Comparison of ENCODE assay signal across 8 mouse cellular contexts in genomic region chr13:22007121-22007510, GRCm38 (mm10). TPM values are rescaled to one million over a fixed set of nuclear protein-coding genes. Genes with fewer than 3 reads are reported as not detected.
A peak's percentile ranks its signal among the peaks of the same experiment; 100 is the strongest.
DNase-seq lines count a peak whose midpoint lies in the region; ATAC-seq and TF ChIP-seq lines count a peak whose summit lies in the region.

No protein-coding gene starts in this region.

- H3K4me1 ChIP-seq in kidney, embryonic 16.5 days (ENCODE audit: insufficient read depth, low read length) = peaks cover 14% of the 10 kb centered on the region
- H3K4me1 ChIP-seq in embryonic facial prominence, embryonic 13.5 days = peaks cover 18% of the 10 kb centered on the region
- peaks cover 10% of the 10 kb centered on the region; the same call in 1 of the 2 replicates for H3K4me1 ChIP-seq in intestine, embryonic 15.5 days (replicated peaks)

- H3K27me3 ChIP-seq in kidney, embryonic 16.5 days (ENCODE audit: insufficient read depth, low read length) = peaks cover 96% of the 10 kb centered on the region
- peaks cover 96% of the 10 kb centered on the region for H3K27me3 ChIP-seq in embryonic facial prominence, embryonic 13.5 days
- H3K27me3 ChIP-seq in intestine, embryonic 15.5 days (replicated peaks) = peaks cover 80% of the 10 kb centered on the region
- peaks cover 22% of the 10 kb centered on the region for H3K27me3 ChIP-seq in myocyte (ENCODE audit: control insufficient read depth, insufficient read depth, insufficient read length)

- no peak for ATAC-seq in kidney, embryonic 16.5 days (ENCODE audit: low FRiP score, low TSS enrichment)
- ATAC-seq in embryonic facial prominence, embryonic 13.5 days (ENCODE audit: insufficient number of reproducible peaks, insufficient read depth, low FRiP score, low TSS enrichment, low read depth) = no peak
- 0 out of 2 replicates have a peak, but pooled peaks have one; percentile 2 for ATAC-seq in intestine, embryonic 15.5 days

- no peak for TF ChIP-seq POLR2A in myocyte (IDR thresholded peaks at IDR 0.05; ENCODE audit: insufficient read length, low read depth)

- no peak overlapping the region for H3K9ac ChIP-seq in kidney, embryonic 16.5 days (replicated peaks; ENCODE audit: low read length)
- peak overlapping the region; percentile 55; the same call in 1 of the 2 replicates for H3K9ac ChIP-seq in embryonic facial prominence, embryonic 13.5 days
- H3K9ac ChIP-seq in intestine, embryonic 15.5 days = no peak overlapping the region

- H3K27ac ChIP-seq in kidney, embryonic 16.5 days (ENCODE audit: low read length) = no peak overlapping the region
- no peak overlapping the region for H3K27ac ChIP-seq in embryonic facial prominence, embryonic 13.5 days
- no peak overlapping the region for H3K27ac ChIP-seq in intestine, embryonic 15.5 days

- no peak for DNase-seq in kidney, adult 18-20 months
- DNase-seq in right cerebral cortex, postnatal 25 days = no peak
- DNase-seq in urinary bladder, postnatal 36 days (ENCODE audit: low spot score in 2 of 2) = no peak
- DNase-seq in cerebellum, postnatal 36 days = no peak

- peak overlapping the region; percentile 64 for H3K4me3 ChIP-seq in kidney, embryonic 16.5 days (ENCODE audit: low read length)
- H3K4me3 ChIP-seq in embryonic facial prominence, embryonic 13.5 days = peak overlapping the region; percentile 59
- H3K4me3 ChIP-seq in intestine, embryonic 15.5 days (replicated peaks) = peak overlapping the region; percentile 57
- H3K4me3 ChIP-seq in myocyte = peak overlapping the region; percentile 34

- no peaks in the 10 kb centered on the region for H3K9me3 ChIP-seq in kidney, embryonic 16.5 days (ENCODE audit: low read length)
- H3K9me3 ChIP-seq in embryonic facial prominence, embryonic 13.5 days = no peaks in the 10 kb centered on the region
- H3K9me3 ChIP-seq in intestine, embryonic 15.5 days = no peaks in the 10 kb centered on the region

- WGBS in kidney, embryonic 16.5 days = 4% methylated on average over 18 of the region's 18 CpGs
- 1% methylated on average over 18 of the region's 18 CpGs for WGBS in embryonic facial prominence, embryonic 13.5 days
- WGBS in intestine, embryonic 15.5 days = 6% methylated on average over 18 of the region's 18 CpGs

- H3K79me2 ChIP-seq in myocyte (ENCODE audit: control insufficient read depth, insufficient read depth) = no peaks in the 10 kb centered on the region

- peak overlapping the region; percentile 92 for H3K4me2 ChIP-seq in kidney, embryonic 16.5 days (replicated peaks; ENCODE audit: low read depth, low read length)
- H3K4me2 ChIP-seq in embryonic facial prominence, embryonic 13.5 days = peak overlapping the region; percentile 95
- peak overlapping the region; percentile 97 for H3K4me2 ChIP-seq in intestine, embryonic 15.5 days (replicated peaks)
- H3K4me2 ChIP-seq in myocyte (ENCODE audit: low read depth) = no peak overlapping the region

- no peaks in the 10 kb centered on the region for H3K36me3 ChIP-seq in kidney, embryonic 16.5 days (ENCODE audit: insufficient read depth, low read length)
- H3K36me3 ChIP-seq in embryonic facial prominence, embryonic 13.5 days = no peaks in the 10 kb centered on the region
- H3K36me3 ChIP-seq in intestine, embryonic 15.5 days = no peaks in the 10 kb centered on the region
- H3K36me3 ChIP-seq in myocyte (ENCODE audit: control insufficient read depth, insufficient read depth) = no peaks in the 10 kb centered on the region

- H3ac ChIP-seq in myocyte (ENCODE audit: control insufficient read depth, insufficient read length) = no peak overlapping the region

TF ChIP-seq in myocyte, 11 proteins besides CTCF, POLR2A, EP300 and RAD21:
- TF ChIP-seq E2F4 (IDR thresholded peaks at IDR 0.05; ENCODE audit: insufficient read depth) (no peak), MYOD1 (IDR thresholded peaks at IDR 0.05; ENCODE audit: control insufficient read depth in 1 of 3, insufficient read length in 2 of 3, low read depth in 2 of 3) (no peak), REST (IDR thresholded peaks at IDR 0.05; ENCODE audit: insufficient read depth, insufficient read length) (no peak), MYOG (IDR thresholded peaks at IDR 0.05; ENCODE audit: control insufficient read depth in 1 of 3, insufficient read depth in 1 of 3, insufficient read length in 2 of 3, low read depth in 2 of 3) (no peak), MAX (IDR thresholded peaks at IDR 0.05; ENCODE audit: low read depth) (no peak), SRF (IDR thresholded peaks at IDR 0.05; ENCODE audit: control insufficient read depth, insufficient read length, low read depth) (no peak), USF1 (IDR thresholded peaks at IDR 0.05; ENCODE audit: low read depth) (no peak), TCF12 (IDR thresholded peaks at IDR 0.05; ENCODE audit: insufficient read depth, poor library complexity, severe bottlenecking) (no peak), POLR2AphosphoS2 (IDR thresholded peaks at IDR 0.05; ENCODE audit: insufficient read length, low read depth) (no peak), CEBPB (IDR thresholded peaks at IDR 0.05; ENCODE audit: insufficient read depth, poor library complexity, severe bottlenecking) (no peak), TCF3 (IDR thresholded peaks at IDR 0.05; ENCODE audit: insufficient read length, low read depth) (no peak)

RNA-seq across cellular contexts. Expression of gene Prss16, which starts 2.4 kb away (rescaled TPM):
- polyA plus RNA-seq in kidney, embryonic 16.5 days (2015; fragmentation: Nextera tagmentation; extraction: Ambion mirVana) = 0.32 and 0.97 TPM in 2 replicates
- 0.59 and 1.2 TPM in 2 replicates for polyA plus RNA-seq in embryonic facial prominence, embryonic 13.5 days (2015; fragmentation: Nextera tagmentation; extraction: Ambion mirVana)
- polyA plus RNA-seq in intestine, embryonic 15.5 days (2015; fragmentation: Nextera tagmentation; extraction: Ambion mirVana) = 1.4 and 1.5 TPM in 2 replicates
- 0.34 TPM for polyA plus RNA-seq in myocyte (2012; fragmentation: generic; extraction: Trizol)

RNA-seq across cellular contexts. Expression of gene Pom121l2, which starts 26.1 kb away (rescaled TPM):
- 0.15 and 0.26 TPM in 2 replicates for polyA plus RNA-seq in kidney, embryonic 16.5 days (2015; fragmentation: Nextera tagmentation; extraction: Ambion mirVana)
- polyA plus RNA-seq in embryonic facial prominence, embryonic 13.5 days (2015; fragmentation: Nextera tagmentation; extraction: Ambion mirVana) = 0.31 TPM in 1 of 2 replicates, not detected in the other
- polyA plus RNA-seq in intestine, embryonic 15.5 days (2015; fragmentation: Nextera tagmentation; extraction: Ambion mirVana) = 0.06 TPM in 1 of 2 replicates, not detected in the other
- not detected for polyA plus RNA-seq in myocyte (2012; fragmentation: generic; extraction: Trizol)

RNA-seq across cellular contexts. Expression of gene Hist1h2ah, which starts 28.3 kb away (rescaled TPM):
- polyA plus RNA-seq in kidney, embryonic 16.5 days (2015; fragmentation: Nextera tagmentation; extraction: Ambion mirVana) = 7.8 and 9.2 TPM in 2 replicates
- polyA plus RNA-seq in embryonic facial prominence, embryonic 13.5 days (2015; fragmentation: Nextera tagmentation; extraction: Ambion mirVana) = 5.2 and 5.4 TPM in 2 replicates
- polyA plus RNA-seq in intestine, embryonic 15.5 days (2015; fragmentation: Nextera tagmentation; extraction: Ambion mirVana) = 3.0 and 7.8 TPM in 2 replicates
- polyA plus RNA-seq in myocyte (2012; fragmentation: generic; extraction: Trizol) = 2.2 TPM

RNA-seq across cellular contexts. Expression of gene Hist1h2bk, which starts 28.6 kb away (rescaled TPM):
- 3.8 and 8.2 TPM in 2 replicates for polyA plus RNA-seq in kidney, embryonic 16.5 days (2015; fragmentation: Nextera tagmentation; extraction: Ambion mirVana)
- polyA plus RNA-seq in embryonic facial prominence, embryonic 13.5 days (2015; fragmentation: Nextera tagmentation; extraction: Ambion mirVana) = 9.5 and 15.3 TPM in 2 replicates
- 5.0 and 5.8 TPM in 2 replicates for polyA plus RNA-seq in intestine, embryonic 15.5 days (2015; fragmentation: Nextera tagmentation; extraction: Ambion mirVana)
- 8.2 TPM for polyA plus RNA-seq in myocyte (2012; fragmentation: generic; extraction: Trizol)

RNA-seq across cellular contexts. Expression of gene Hist1h4i, which starts 34.0 kb away (rescaled TPM):
- polyA plus RNA-seq in kidney, embryonic 16.5 days (2015; fragmentation: Nextera tagmentation; extraction: Ambion mirVana) = 29.5 and 30.5 TPM in 2 replicates
- 26.0 and 31.3 TPM in 2 replicates for polyA plus RNA-seq in embryonic facial prominence, embryonic 13.5 days (2015; fragmentation: Nextera tagmentation; extraction: Ambion mirVana)
- polyA plus RNA-seq in intestine, embryonic 15.5 days (2015; fragmentation: Nextera tagmentation; extraction: Ambion mirVana) = 21.0 and 23.6 TPM in 2 replicates
- polyA plus RNA-seq in myocyte (2012; fragmentation: generic; extraction: Trizol) = 31.0 TPM
